Mouse (Mus musculus) macrophage (primary cell): ENCODE measurements around the gene Gm10644. TPM values are rescaled to one million over a fixed set of nuclear protein-coding genes. Genes with fewer than 3 reads are reported as not detected.

ENCODE experiments used
- H3K27ac ChIP-seq: fragments of 350-480 bp; formaldehyde crosslinking; 2 replicates; pipeline ENCODE4 v1.9.0; 2021
- H3K36me3 ChIP-seq: fragments of 350-480 bp; formaldehyde crosslinking; 2 replicates; pipeline ENCODE4 v1.9.0; 2021; ENCODE audit errors: inconsistent target
- H3K4me3 ChIP-seq: fragments of 350-480 bp; formaldehyde crosslinking; 2 replicates; pipeline ENCODE4 v1.9.0; 2021; ENCODE audit errors: inconsistent target
- H3K79me2 ChIP-seq: fragments of 350-480 bp; formaldehyde crosslinking; 2 replicates; pipeline ENCODE4 v1.9.0; 2021; ENCODE audit errors: inconsistent target
- WGBS: methylation state at CpG from one replicate; pipeline ENCODE4 v1.1.7; 2026; ENCODE audit warnings: inconsistent platforms; ENCODE audit not compliant: missing documents; 5-methylcytosine and 5-hydroxymethylcytosine counted together
- polyA plus RNA-seq: library from polyadenylated mRNA; stranded (reverse); fragments of 250-400 nt; gene quantifications from 3 replicates; pipeline ENCODE4 v1.2.4, GENCODE M21; 2018; ENCODE audit warnings: inconsistent platforms

Gene Gm10644
- polyA plus RNA-seq, 1 experiment from 2014 or later: 0.06 TPM

DNA sequence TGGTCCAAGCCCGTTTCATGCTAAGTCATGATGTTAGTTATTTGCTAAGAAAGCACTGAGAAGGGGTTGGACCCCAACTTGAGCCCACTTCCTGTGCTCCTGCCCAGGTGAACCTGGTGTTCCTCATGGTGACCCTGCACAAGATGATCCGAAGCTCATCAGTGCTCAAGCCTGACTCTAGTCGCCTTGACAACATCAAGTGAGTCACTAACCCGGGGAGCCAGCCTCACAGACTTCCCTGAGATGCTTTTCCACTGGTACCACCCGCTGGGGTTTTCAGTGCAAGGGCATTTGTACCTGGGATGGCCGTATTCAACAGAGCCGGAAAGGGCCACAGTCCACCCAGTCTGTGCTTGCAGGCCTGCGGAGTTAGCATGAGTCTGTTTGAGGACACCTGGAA lies 19.6 kb downstream of the Gm10644 start:
- 97% methylated on average over 8 of the region's 8 CpGs for WGBS
- no peaks in the 10 kb centered on the region for H3K36me3 ChIP-seq

GRCm38 (mm10) chr8:83934994-83935393 lies 20.0 kb downstream of the Gm10644 start:
- Histone ChIP-seq H3K27ac (no peak overlapping the region), H3K36me3 (no peaks in the 10 kb centered on the region), H3K4me3 (no peak overlapping the region), H3K79me2 (no peaks in the 10 kb centered on the region)
- WGBS: 96% methylated on average over 2 of the region's 2 CpGs

More for the DNA sequence above, 19.6 kb downstream of the Gm10644 start:
- H3K4me3 ChIP-seq: no peak overlapping the region
- no peaks in the 10 kb centered on the region for H3K79me2 ChIP-seq
- H3K27ac ChIP-seq: no peak overlapping the region

GRCm38 (mm10) chr8:83934222-83934621 lies 20.8 kb downstream of the Gm10644 start:
- WGBS: 85% methylated on average over 5 of the region's 5 CpGs
- no peak overlapping the region for H3K27ac ChIP-seq
- H3K4me3 ChIP-seq: no peak overlapping the region
- no peaks in the 10 kb centered on the region for H3K79me2 ChIP-seq
- no peaks in the 10 kb centered on the region for H3K36me3 ChIP-seq

DNA sequence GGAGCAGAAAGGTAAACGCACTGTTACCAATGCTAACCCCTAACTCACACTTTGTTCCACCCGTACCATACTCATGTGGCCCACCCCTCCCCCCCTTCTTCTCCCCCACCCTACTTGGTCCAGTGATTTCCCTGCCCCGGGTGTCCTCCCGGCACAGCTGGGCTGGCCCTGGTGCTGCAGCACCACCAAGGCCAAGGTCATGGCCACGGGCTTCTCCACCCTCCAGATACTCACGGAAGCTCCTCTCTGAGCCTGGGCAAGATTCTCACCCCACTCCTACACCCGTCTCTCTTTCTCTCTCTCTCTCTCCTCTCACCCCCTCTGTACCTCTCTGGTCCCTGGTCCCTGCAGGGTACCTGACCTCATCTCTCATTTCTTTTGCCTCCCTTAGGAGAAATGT lies 28.7 kb downstream of the Gm10644 start:
- WGBS: 91% methylated on average over 6 of the region's 7 CpGs

DNA sequence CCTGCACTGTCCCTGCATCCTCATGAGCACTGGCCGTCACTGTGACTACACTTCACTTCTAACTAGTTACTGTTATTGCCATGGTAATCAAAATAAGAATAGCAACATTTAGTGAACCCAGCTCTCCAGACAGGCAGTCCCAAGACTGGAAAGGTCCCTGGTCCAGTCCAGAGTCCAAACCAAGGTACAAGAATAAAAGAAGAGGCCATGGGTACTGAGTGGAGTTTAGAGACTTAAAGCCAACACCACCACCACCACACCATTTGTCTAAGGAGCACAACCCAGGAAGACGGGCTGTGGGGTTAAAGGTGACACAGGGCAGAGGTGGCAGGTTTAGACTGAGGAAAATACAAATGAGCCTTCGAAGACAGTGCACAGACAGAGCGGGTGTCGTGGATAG lies 30.4 kb downstream of the Gm10644 start:
- Histone ChIP-seq H3K36me3 (no peaks in the 10 kb centered on the region), H3K4me3 (no peak overlapping the region), H3K27ac (no peak overlapping the region), H3K79me2 (no peaks in the 10 kb centered on the region)
- 95% methylated on average over 5 of the region's 5 CpGs for WGBS

More for the DNA sequence above, 28.7 kb downstream of the Gm10644 start:
- Histone ChIP-seq H3K27ac (no peak overlapping the region), H3K79me2 (no peaks in the 10 kb centered on the region), H3K36me3 (no peaks in the 10 kb centered on the region), H3K4me3 (no peak overlapping the region)

DNA sequence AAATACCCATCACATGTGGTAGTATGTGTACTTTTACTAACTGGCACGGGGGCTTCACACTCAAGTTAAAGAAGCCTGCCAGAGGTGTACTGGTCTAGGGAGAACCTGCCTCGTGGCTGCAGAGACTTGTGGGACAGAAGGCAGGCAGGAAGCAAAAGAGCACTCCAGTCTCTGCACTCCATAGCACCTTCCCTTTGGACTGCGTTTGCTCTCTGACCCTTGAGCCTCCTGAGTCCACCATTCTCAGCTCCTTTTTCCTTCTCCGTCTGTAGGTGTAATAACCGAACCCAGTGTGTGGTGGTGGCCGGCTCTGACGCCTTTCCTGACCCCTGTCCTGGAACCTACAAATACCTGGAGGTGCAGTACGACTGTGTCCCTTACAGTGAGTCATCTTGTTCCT lies 32.3 kb downstream of the Gm10644 start:
- H3K4me3 ChIP-seq: no peak overlapping the region
- no peaks in the 10 kb centered on the region for H3K79me2 ChIP-seq
- no peaks in the 10 kb centered on the region for H3K36me3 ChIP-seq
- WGBS: 86% methylated on average over 8 of the region's 8 CpGs
- no peak overlapping the region for H3K27ac ChIP-seq

DNA sequence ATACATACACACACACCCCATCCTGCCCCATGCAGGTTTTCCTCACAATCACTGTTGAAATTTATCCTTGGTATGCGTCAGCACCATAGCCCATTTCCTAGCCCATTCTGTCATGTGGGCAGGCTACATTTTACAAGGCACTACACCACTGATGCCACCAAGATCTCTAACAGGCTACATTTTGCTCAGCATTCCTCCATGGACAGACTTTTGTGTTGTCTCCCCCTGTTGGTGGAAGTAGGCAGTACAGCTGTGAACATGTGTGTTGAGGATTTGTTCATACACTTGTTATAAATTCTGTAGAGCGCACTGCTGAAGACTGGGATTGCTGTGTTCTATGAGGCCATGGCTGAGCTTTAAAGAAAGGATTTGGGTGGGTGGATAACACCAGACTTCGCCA lies 33.4 kb downstream of the Gm10644 start:
- no peak overlapping the region for H3K27ac ChIP-seq
- H3K79me2 ChIP-seq: no peaks in the 10 kb centered on the region
- WGBS: 82% methylated on average over 3 of the region's 3 CpGs
- no peaks in the 10 kb centered on the region for H3K36me3 ChIP-seq
- no peak overlapping the region for H3K4me3 ChIP-seq

GRCm38 (mm10) chr8:83917566-83917965 lies 37.4 kb downstream of the Gm10644 start:
- no peaks in the 10 kb centered on the region for H3K36me3 ChIP-seq
- H3K79me2 ChIP-seq: no peaks in the 10 kb centered on the region
- H3K4me3 ChIP-seq: no peak overlapping the region
- 96% methylated on average over 6 of the region's 6 CpGs for WGBS
- H3K27ac ChIP-seq: no peak overlapping the region

GRCm38 (mm10) chr8:83916015-83916414 lies 39.0 kb downstream of the Gm10644 start:
- WGBS: 34% methylated on average over 5 of the region's 5 CpGs
- no peak overlapping the region for H3K27ac ChIP-seq
- no peaks in the 10 kb centered on the region for H3K36me3 ChIP-seq

GRCm38 (mm10) chr8:83914860-83915259 lies 40.1 kb downstream of the Gm10644 start:
- WGBS: 41% methylated on average over 5 of the region's 5 CpGs
- Histone ChIP-seq H3K27ac (no peak overlapping the region), H3K36me3 (no peaks in the 10 kb centered on the region), H3K4me3 (no peak overlapping the region), H3K79me2 (no peaks in the 10 kb centered on the region)

More at GRCm38 (mm10) chr8:83916015-83916414, 39.0 kb downstream of the Gm10644 start:
- H3K79me2 ChIP-seq: no peaks in the 10 kb centered on the region
- no peak overlapping the region for H3K4me3 ChIP-seq

DNA sequence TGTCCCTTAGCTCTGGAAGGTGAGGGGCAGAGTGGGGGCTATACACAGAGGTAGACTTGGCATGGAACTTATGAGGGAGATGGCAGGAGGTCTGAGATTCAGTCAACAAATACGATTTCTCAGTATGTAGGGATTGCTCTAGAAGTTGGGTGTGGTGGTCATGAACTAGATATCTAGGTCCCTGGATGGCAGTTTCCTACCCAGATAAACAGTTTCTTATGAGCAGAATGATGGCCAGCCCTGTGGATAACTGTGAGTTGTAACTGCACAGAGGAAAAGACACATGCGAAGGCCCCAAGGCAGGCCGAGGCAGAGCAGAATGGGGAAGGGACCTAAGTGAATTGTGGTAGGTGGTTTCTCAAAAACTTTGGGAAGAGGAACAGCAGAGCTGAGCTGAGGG lies 40.8 kb downstream of the Gm10644 start:
- 85% methylated on average over 3 of the region's 3 CpGs for WGBS
- Histone ChIP-seq H3K27ac (no peak overlapping the region), H3K79me2 (no peaks in the 10 kb centered on the region), H3K36me3 (no peaks in the 10 kb centered on the region), H3K4me3 (no peak overlapping the region)

DNA sequence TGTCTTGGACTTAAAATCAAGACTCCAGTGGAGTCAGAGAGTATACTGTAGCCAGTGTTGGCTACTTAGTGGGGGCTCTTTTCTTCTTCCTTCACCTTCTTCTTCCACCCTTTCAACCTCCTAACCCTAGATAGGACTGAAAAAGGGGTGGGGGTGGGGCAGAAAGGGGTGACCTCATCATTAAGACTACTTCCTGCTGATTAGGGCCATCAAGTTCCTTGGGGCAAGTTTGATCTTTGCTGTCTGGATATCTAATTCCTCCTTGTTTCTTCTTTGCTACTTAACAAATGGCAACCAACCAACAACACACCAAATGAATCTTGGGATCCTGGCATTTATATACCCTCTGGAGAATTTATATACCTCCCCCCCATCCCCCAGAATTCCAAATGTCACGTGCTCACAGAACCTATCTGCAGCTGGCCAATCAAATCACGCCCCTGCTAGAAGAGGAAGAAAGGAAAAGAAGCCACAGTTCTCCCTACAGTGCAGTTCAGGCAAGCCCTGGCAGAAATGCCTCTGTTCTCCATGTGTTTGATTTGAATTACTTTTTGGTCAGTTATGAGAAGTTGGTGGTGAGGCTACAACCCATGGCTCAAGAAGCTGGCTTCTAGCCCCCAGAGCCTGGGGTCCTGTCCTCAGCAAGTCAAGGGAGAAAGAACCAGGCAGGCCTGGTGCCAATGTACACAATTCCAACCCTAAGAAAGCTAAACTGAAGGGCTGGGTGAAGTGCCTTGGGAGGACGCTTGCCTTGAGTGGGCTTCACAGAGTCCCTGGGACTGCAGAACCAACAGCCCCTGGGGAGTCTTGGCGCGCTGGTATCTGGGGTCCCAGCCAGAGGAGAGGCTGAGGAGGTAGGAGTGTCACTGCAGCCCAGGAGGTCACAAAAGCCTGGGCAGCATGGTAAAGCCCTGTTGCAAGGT lies 42.9 kb downstream of the Gm10644 start:
- no peaks in the 10 kb centered on the region for H3K36me3 ChIP-seq
- 70% methylated on average over 5 of the region's 5 CpGs for WGBS
- no peak overlapping the region for H3K27ac ChIP-seq
- H3K4me3 ChIP-seq: no peak overlapping the region
- H3K79me2 ChIP-seq: no peaks in the 10 kb centered on the region

DNA sequence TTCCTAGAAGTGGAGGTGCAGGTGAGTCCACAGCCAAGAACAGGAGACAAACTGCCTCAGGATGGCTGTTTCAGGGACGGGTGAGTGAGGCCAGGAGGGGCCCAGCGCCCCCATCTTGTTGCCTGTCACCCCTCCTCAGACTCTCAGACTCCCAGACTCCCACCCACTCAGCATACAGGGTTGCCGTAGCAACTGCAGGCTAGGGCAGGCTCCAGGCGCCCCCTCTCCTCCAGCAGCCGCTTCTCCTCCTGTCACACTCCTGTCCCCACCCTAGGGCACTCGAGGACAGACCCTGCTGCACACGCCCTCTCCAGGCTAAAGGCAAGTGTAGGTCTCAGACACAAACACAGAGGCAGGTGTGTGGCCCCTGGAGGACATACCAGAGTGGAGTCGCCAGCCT lies 45.7 kb downstream of the Gm10644 start:
- H3K27ac ChIP-seq: no peak overlapping the region
- H3K79me2 ChIP-seq: no peaks in the 10 kb centered on the region
- no peak overlapping the region for H3K4me3 ChIP-seq
- no peaks in the 10 kb centered on the region for H3K36me3 ChIP-seq
- WGBS: 86% methylated on average over 8 of the region's 8 CpGs

DNA sequence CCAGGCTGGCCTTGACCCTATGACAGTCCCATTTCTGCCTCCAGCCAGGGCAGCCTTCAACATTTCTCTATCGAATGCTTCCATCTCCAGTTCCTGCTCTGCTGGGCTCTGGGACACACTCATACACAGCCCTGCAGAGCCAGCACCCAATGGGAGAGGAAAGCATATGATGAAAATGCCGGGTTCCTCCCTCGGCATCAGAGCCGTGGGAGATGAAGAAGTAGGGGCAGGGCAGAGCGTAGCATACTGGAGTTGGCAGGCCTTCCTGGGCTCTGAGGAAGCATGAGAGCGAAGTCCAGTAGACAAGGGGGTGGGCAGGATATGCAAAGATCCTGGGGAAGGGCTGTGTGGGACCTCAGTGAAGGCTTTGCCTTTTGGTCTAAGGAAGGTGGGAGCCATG lies 46.4 kb downstream of the Gm10644 start:
- 83% methylated on average over 6 of the region's 6 CpGs for WGBS
- no peaks in the 10 kb centered on the region for H3K79me2 ChIP-seq

DNA sequence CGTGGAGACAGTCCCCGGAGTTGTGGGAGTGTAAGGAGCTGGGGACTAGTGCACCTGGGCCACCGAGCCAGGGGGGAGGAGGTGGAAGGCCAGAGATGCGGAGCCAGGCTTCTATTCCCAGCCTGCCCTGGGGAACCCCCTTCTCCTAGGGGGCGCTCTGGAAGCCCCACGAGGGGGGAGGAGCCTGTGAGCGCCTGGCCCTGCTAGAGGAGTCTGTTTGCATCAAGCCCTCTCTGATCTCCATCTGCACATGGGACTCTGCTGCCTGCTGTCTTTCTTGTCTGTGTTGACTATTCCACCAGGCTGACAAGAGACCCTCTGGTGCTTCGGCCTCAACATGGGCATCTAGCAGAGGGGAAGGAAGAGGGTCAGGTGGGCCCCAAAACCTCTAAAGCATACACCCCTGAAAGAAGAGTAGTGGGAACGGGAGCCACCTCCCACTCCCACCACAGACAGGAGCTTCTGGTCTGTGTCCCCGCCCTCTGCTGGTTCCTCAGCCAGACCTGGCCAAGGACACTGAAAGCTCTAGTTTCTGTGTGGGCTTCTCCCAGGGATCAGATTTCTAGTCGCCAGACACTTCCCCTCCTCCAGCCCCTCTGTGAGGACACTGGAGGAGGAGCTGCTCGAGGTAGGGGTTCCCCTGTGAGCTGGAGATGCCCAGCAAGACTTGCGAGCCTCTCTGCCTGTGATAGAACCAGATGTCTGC lies 51.9 kb downstream of the Gm10644 start:
- Histone ChIP-seq H3K4me3 (no peak overlapping the region), H3K79me2 (no peaks in the 10 kb centered on the region), H3K27ac (no peak overlapping the region), H3K36me3 (no peaks in the 10 kb centered on the region)
- WGBS: 54% methylated on average over 12 of the region's 13 CpGs

More for the DNA sequence above, 46.4 kb downstream of the Gm10644 start:
- Histone ChIP-seq H3K4me3 (no peak overlapping the region), H3K27ac (no peak overlapping the region), H3K36me3 (no peaks in the 10 kb centered on the region)
